Mouse (Mus musculus) thymus, adult 2 months (tissue): Measurements from ENCODE around the gene Olfr279. TPM values are rescaled to one million over a fixed set of nuclear protein-coding genes. Genes with fewer than 3 reads are reported as not detected.

ENCODE experiments used
- DNase-seq: peaks from one replicate; pipeline ENCODE4 v3.0.0; 2021
- H3K27ac ChIP-seq: fragments of 200-500 bp; 2 replicates; pipeline ENCODE4 v1.5.1; 2012; ENCODE audit warnings: low read length, control low read depth; ENCODE audit not compliant: control insufficient read depth, insufficient read depth
- H3K27me3 ChIP-seq: fragments of 200-500 bp; 2 replicates; pipeline ENCODE4 v1.6.1; 2012; ENCODE audit warnings: mild to moderate bottlenecking, low read length, moderate library complexity, mixed read lengths; ENCODE audit not compliant: control insufficient read depth, insufficient read depth
- H3K36me3 ChIP-seq: fragments of 200-500 bp; 2 replicates; pipeline ENCODE4 v1.6.1; 2012; ENCODE audit warnings: mild to moderate bottlenecking, low read length, moderate library complexity; ENCODE audit not compliant: control insufficient read depth, insufficient read depth
- H3K4me1 ChIP-seq: fragments of 200-500 bp; replicated peaks from 2 replicates; pipeline ENCODE4 v1.6.1; 2012; ENCODE audit warnings: low read length; ENCODE audit not compliant: control insufficient read depth, insufficient read depth
- H3K4me3 ChIP-seq: fragments of 200-500 bp; 2 replicates; pipeline ENCODE4 v1.5.1; 2012; ENCODE audit warnings: mild to moderate bottlenecking, low read length, control low read depth, moderate library complexity; ENCODE audit not compliant: control insufficient read depth, insufficient read depth
- CTCF ChIP-seq: fragments of 200-500 bp; IDR thresholded peaks from 2 replicates; pipeline ENCODE4 v1.5.1; 2012; ENCODE audit warnings: mild to moderate bottlenecking, control low read depth, low read length, moderate library complexity, borderline replicate concordance; ENCODE audit not compliant: control insufficient read depth, poor library complexity, insufficient read depth; ENCODE audit errors: extremely low read depth
- POLR2A ChIP-seq: fragments of 200-500 bp; IDR thresholded peaks from 2 replicates; pipeline ENCODE4 v1.6.1; 2012; ENCODE audit warnings: mild to moderate bottlenecking, low read length, control low read depth, moderate library complexity; ENCODE audit not compliant: control insufficient read depth, poor library complexity, insufficient read depth; ENCODE audit errors: extremely low read depth
- WGBS: fragments of 180-500 bp; shearing (Covaris S2); methylation state at CpG from one replicate; pipeline ENCODE4 v1.1.7; 2018; 5-methylcytosine and 5-hydroxymethylcytosine counted together
- polyA plus RNA-seq: library from polyadenylated mRNA; depleted of rRNA; stranded (reverse); fragments of >200 nt; gene quantifications from 2 replicates; pipeline ENCODE4 v1.2.3, GENCODE M21; 2012; rRNA removed

Gene Olfr279
- polyA plus RNA-seq, 1 experiment: not detected

- Histone ChIP-seq H3K27me3 (no peaks in the 10 kb centered on the region), H3K4me3 (no peak overlapping the region), H3K36me3 (peaks cover 62% of the 10 kb centered on the region), H3K4me1 (no peaks in the 10 kb centered on the region), H3K27ac (no peak overlapping the region)
- no peak for DNase-seq
- 92% methylated on average over 4 of the region's 4 CpGs for WGBS
- TF ChIP-seq POLR2A: no peak
- TF ChIP-seq CTCF: no peak
These were observed 51.1 kb downstream of the Olfr279 start for GRCm38 (mm10) chr15:98543341-98543740.

- Histone ChIP-seq H3K4me3 (no peak overlapping the region), H3K27ac (no peak overlapping the region), H3K4me1 (no peaks in the 10 kb centered on the region), H3K27me3 (no peaks in the 10 kb centered on the region), H3K36me3 (peaks cover 74% of the 10 kb centered on the region)
- WGBS: 97% methylated on average over 3 of the region's 3 CpGs
- TF ChIP-seq POLR2A (no peak), CTCF (no peak)
- DNase-seq: no peak
These were observed 52.9 kb downstream of the Olfr279 start for GRCm38 (mm10) chr15:98545151-98545550.

- H3K27ac ChIP-seq: no peak overlapping the region
- H3K27me3 ChIP-seq: no peaks in the 10 kb centered on the region
- TF ChIP-seq POLR2A (no peak), CTCF (no peak)
- WGBS: 93% methylated on average over 5 of the region's 5 CpGs
- no peaks in the 10 kb centered on the region for H3K4me1 ChIP-seq
- H3K4me3 ChIP-seq: no peak overlapping the region
- DNase-seq: no peak
- H3K36me3 ChIP-seq: peaks cover 90% of the 10 kb centered on the region
These were observed 54.6 kb downstream of the Olfr279 start for GRCm38 (mm10) chr15:98546843-98547242.

Other genes starting within 250 kb of the Olfr279 start
- gene H1fnt, start 235.1 kb upstream of the Olfr279 start, polyA plus RNA-seq: 0.22 TPM in 1 of 2 replicates, not detected in the other
- gene Zfp641, start 196.2 kb upstream of the Olfr279 start, polyA plus RNA-seq: 0.34 and 0.71 TPM in 2 replicates
- not detected in 2 replicates for gene Olfr285, start 175.0 kb upstream of the Olfr279 start, polyA plus RNA-seq
- gene Olfr284, start 151.4 kb upstream of the Olfr279 start, polyA plus RNA-seq: 0.29 TPM in 1 of 2 replicates, not detected in the other
- not detected in 2 replicates for gene Olfr283, start 111.5 kb upstream of the Olfr279 start, polyA plus RNA-seq
- gene Olfr282, start 61.2 kb upstream of the Olfr279 start, polyA plus RNA-seq: not detected in 2 replicates
- gene Olfr281, start 39.8 kb upstream of the Olfr279 start, polyA plus RNA-seq: not detected in 2 replicates
- gene OR5BS1P, start 22.5 kb upstream of the Olfr279 start, polyA plus RNA-seq: not detected in 2 replicates
- 0.48 TPM in 1 of 2 replicates, not detected in the other for gene Lalba, start 9.7 kb upstream of the Olfr279 start, polyA plus RNA-seq
- 71.6 and 78.4 TPM in 2 replicates for gene Kansl2, start 41.9 kb downstream of the Olfr279 start, polyA plus RNA-seq
- 26.8 and 32.0 TPM in 2 replicates for gene Ccnt1, start 78.5 kb downstream of the Olfr279 start, polyA plus RNA-seq
- gene 4930415O20Rik, start 78.6 kb downstream of the Olfr279 start, polyA plus RNA-seq: 0.31 TPM in 1 of 2 replicates, not detected in the other
- 211 and 230 TPM in 2 replicates for gene Adcy6, start 117.7 kb downstream of the Olfr279 start, polyA plus RNA-seq
- 102 and 127 TPM in 2 replicates for gene Cacnb3, start 138.4 kb downstream of the Olfr279 start, polyA plus RNA-seq
- gene Ddx23, start 170.5 kb downstream of the Olfr279 start, polyA plus RNA-seq: 59.7 and 65.5 TPM in 2 replicates
- 2.6 and 2.8 TPM in 2 replicates for gene Rnd1, start 185.1 kb downstream of the Olfr279 start, polyA plus RNA-seq
- gene Ccdc65, start 215.8 kb downstream of the Olfr279 start, polyA plus RNA-seq: 0.04 and 0.09 TPM in 2 replicates
- 2.1 and 3.1 TPM in 2 replicates for gene Fkbp11, start 235.8 kb downstream of the Olfr279 start, polyA plus RNA-seq